Mouse (Mus musculus): ENCODE results near the gene Fsip2.

DNA sequence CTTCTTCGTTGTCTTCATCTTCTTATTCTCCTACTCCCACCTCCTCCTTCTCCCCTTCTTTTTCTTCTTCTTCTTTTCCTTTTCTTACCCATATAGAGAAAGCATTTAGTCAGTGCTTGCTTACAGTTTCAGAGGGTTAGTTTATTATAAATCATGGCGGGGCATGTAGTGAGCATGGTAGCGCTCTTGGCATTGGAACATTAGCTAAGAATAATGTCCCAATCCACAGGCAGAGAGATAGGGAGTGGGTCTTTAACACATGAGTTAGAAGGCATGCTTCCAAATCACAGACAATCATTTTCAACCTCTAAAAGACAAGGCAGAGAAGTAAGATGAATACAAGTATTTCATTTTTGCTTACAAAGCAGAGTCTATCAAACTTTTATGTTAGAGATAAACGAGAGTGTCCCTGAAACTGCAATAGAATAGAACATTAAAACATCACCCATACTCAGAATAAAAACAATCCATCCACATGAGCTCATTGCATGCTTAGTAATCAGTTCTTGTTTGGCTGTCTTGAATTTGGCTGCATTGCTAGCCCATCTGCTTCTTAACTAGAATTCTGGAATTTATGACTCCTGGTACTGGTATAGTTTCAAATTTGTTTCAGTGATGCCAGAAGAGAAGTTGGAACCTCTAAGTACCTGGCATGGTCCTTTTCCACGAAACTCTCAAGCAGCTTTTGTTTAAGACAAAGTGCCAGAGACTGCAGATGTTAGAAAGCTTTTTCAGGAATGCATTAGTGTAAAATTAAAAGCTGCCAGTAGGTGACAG is 109.7 kb downstream of the Fsip2 start:
- no peak for TF ChIP-seq CTCF (IDR thresholded peaks at IDR 0.05; ENCODE audit: low read depth, low read length)
- TF ChIP-seq POLR2A (IDR thresholded peaks at IDR 0.05; ENCODE audit: borderline replicate concordance, low read depth, low read length) = no peak

All from bone marrow macrophage, adult 2 months (primary cell).